Mouse (Mus musculus) ES-Bruce4 (cell line): ENCODE data around the gene Gtpbp3.

Experiments used
- CTCF ChIP-seq: IDR thresholded peaks from one replicate; pipeline ENCODE4 v1.8.1; 2011; ENCODE audit warnings: low read depth, low read length
- EP300 ChIP-seq: IDR thresholded peaks from 2 replicates; pipeline ENCODE4 v1.6.1; 2011; ENCODE audit warnings: low read depth, low read length; ENCODE audit not compliant: insufficient read depth
- POLR2A ChIP-seq: IDR thresholded peaks from one replicate; pipeline ENCODE4 v1.8.1; 2011; ENCODE audit warnings: low read length; ENCODE audit not compliant: insufficient read depth

- TF ChIP-seq CTCF = no peak
- TF ChIP-seq POLR2A = no peak
- TF ChIP-seq EP300 = no peak
These were observed 12.2 kb upstream of the Gtpbp3 start for GRCm38 (mm10) chr8:71475702-71476075.
